In the genomic region with DNA sequence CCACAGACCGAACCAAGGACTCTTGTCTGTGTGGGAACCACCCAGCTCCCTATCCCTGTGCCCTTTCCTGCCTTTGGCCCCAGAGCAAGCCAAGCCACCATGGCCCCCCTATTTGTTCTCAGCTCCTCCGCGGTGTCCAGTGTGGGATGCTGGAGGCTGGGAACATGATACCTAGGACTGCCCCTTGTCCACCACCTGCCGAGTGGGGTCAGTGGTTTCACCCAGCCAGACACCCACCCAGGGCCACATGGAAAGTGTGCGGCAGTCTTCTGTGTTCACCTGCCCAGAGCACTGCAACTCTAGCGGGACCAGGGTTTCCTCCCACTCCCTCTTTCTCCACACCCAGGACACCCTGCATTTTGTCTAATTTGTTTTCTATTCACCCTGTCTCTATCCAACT, we compare ENCODE assay signal across 21 mouse cellular contexts.
DNase-seq lines count a peak whose midpoint lies in the region; ATAC-seq lines count a peak whose summit lies in the region.
"Had no signal": no experiment of that assay in that cellular context is flagged by ENCODE, and none has a peak within 500 bp of the region (broad histone marks: within the 10 kb centered on the region; RNA-seq: fewer than 3 reads in every experiment).

No protein-coding gene starts in this region.

- no peaks in the 10 kb centered on the region for H3K9me3 ChIP-seq in forebrain, embryonic 11.5 days (ENCODE audit: control insufficient read depth, low read length)
- no peaks in the 10 kb centered on the region for H3K9me3 ChIP-seq in forebrain, embryonic 14.5 days (replicated peaks; ENCODE audit: control insufficient read depth, low read length)
- no peaks in the 10 kb centered on the region for H3K9me3 ChIP-seq in kidney, embryonic 15.5 days (replicated peaks)
- no peaks in the 10 kb centered on the region for H3K9me3 ChIP-seq in kidney, embryonic 14.5 days (ENCODE audit: control insufficient read depth, low read length)
- H3K9me3 ChIP-seq in midbrain, embryonic 11.5 days (ENCODE audit: control insufficient read depth, low read length), result no peaks in the 10 kb centered on the region
- H3K9me3 ChIP-seq in midbrain, embryonic 13.5 days, result no peaks in the 10 kb centered on the region
- H3K9me3 ChIP-seq: embryonic facial prominence, embryonic 12.5 days; embryonic facial prominence, embryonic 15.5 days; forebrain, embryonic 10.5 days; forebrain, embryonic 13.5 days had no signal

- peak; percentile 37; the same call in 1 of the 2 replicates for ATAC-seq in forebrain, embryonic 11.5 days (replicated peaks; ENCODE audit: low FRiP score)
- ATAC-seq in forebrain, embryonic 14.5 days, result no peak
- peak; percentile 25; the same call in 1 of the 2 replicates for ATAC-seq in kidney, embryonic 15.5 days (replicated peaks; ENCODE audit: low FRiP score)
- ATAC-seq in kidney, embryonic 14.5 days (ENCODE audit: low FRiP score, low TSS enrichment), result no peak
- ATAC-seq in midbrain, embryonic 11.5 days (ENCODE audit: low FRiP score), result peak; percentile 59; the same call in 1 of the 2 replicates
- no peak for ATAC-seq in midbrain, embryonic 13.5 days
- ATAC-seq: forebrain, embryonic 13.5 days; forebrain, embryonic 16.5 days had no signal

- no peak for DNase-seq in forebrain, embryonic 11.5 days (ENCODE audit: low spot score)
- DNase-seq in forebrain, embryonic 14.5 days (ENCODE audit: low spot score), result no peak
- no peak for DNase-seq in midbrain, embryonic 11.5 days (ENCODE audit: low spot score, missing footprints)
- DNase-seq: adrenal gland, adult 2 months; adrenal gland, postnatal 10 days; adrenal gland, postnatal 25 days; cerebellum, adult 11 months; cerebellum, adult 18-20 months; cerebellum, adult 8-10 months; cerebellum, adult 9-11 months; cerebellum, postnatal 36 days; embryo, embryonic 11 days had no signal

- no peak overlapping the region for H3K4me3 ChIP-seq in forebrain, embryonic 11.5 days (ENCODE audit: low read depth, low read length)
- no peak overlapping the region for H3K4me3 ChIP-seq in forebrain, embryonic 14.5 days (ENCODE audit: low read depth, low read length)
- no peak overlapping the region for H3K4me3 ChIP-seq in kidney, embryonic 15.5 days (replicated peaks)
- H3K4me3 ChIP-seq in kidney, embryonic 14.5 days (ENCODE audit: low read length), result no peak overlapping the region
- no peak overlapping the region for H3K4me3 ChIP-seq in midbrain, embryonic 11.5 days (ENCODE audit: low read depth, low read length)
- no peak overlapping the region for H3K4me3 ChIP-seq in midbrain, embryonic 13.5 days (replicated peaks)
- H3K4me3 ChIP-seq: embryonic facial prominence, embryonic 12.5 days; embryonic facial prominence, embryonic 15.5 days; erythroblast, embryonic 14.5 days; forebrain, embryonic 10.5 days; forebrain, embryonic 13.5 days had no signal

- no peaks in the 10 kb centered on the region for H3K4me1 ChIP-seq in forebrain, embryonic 11.5 days (replicated peaks; ENCODE audit: control insufficient read depth, insufficient read depth, low read length)
- no peaks in the 10 kb centered on the region for H3K4me1 ChIP-seq in forebrain, embryonic 14.5 days (ENCODE audit: control insufficient read depth, insufficient read depth, low read length)
- no peaks in the 10 kb centered on the region for H3K4me1 ChIP-seq in kidney, embryonic 15.5 days
- H3K4me1 ChIP-seq in kidney, embryonic 14.5 days (ENCODE audit: control insufficient read depth, insufficient read depth, low read length), result no peaks in the 10 kb centered on the region
- H3K4me1 ChIP-seq in midbrain, embryonic 11.5 days (ENCODE audit: control insufficient read depth, insufficient read depth, low read length), result no peaks in the 10 kb centered on the region
- H3K4me1 ChIP-seq in midbrain, embryonic 13.5 days (replicated peaks), result no peaks in the 10 kb centered on the region
- H3K4me1 ChIP-seq: embryonic facial prominence, embryonic 12.5 days; embryonic facial prominence, embryonic 15.5 days; forebrain, embryonic 10.5 days; forebrain, embryonic 13.5 days had no signal

- no peaks in the 10 kb centered on the region for H3K27me3 ChIP-seq in forebrain, embryonic 11.5 days (ENCODE audit: control insufficient read depth, insufficient read depth, low read length)
- H3K27me3 ChIP-seq in forebrain, embryonic 14.5 days (replicated peaks; ENCODE audit: control insufficient read depth, insufficient read depth, low read length), result no peaks in the 10 kb centered on the region
- no peaks in the 10 kb centered on the region for H3K27me3 ChIP-seq in kidney, embryonic 15.5 days
- H3K27me3 ChIP-seq in kidney, embryonic 14.5 days (ENCODE audit: control insufficient read depth, insufficient read depth, low read length), result no peaks in the 10 kb centered on the region
- no peaks in the 10 kb centered on the region for H3K27me3 ChIP-seq in midbrain, embryonic 11.5 days (ENCODE audit: control insufficient read depth, insufficient read depth, low read length)
- no peaks in the 10 kb centered on the region for H3K27me3 ChIP-seq in midbrain, embryonic 13.5 days
- H3K27me3 ChIP-seq: embryonic facial prominence, embryonic 12.5 days; embryonic facial prominence, embryonic 15.5 days; forebrain, embryonic 13.5 days had no signal

- H3K27ac ChIP-seq in forebrain, embryonic 11.5 days (ENCODE audit: low read depth, low read length), result no peak overlapping the region
- no peak overlapping the region for H3K27ac ChIP-seq in forebrain, embryonic 14.5 days (ENCODE audit: low read depth, low read length)
- no peak overlapping the region for H3K27ac ChIP-seq in kidney, embryonic 15.5 days
- H3K27ac ChIP-seq in kidney, embryonic 14.5 days (ENCODE audit: low read depth, low read length), result no peak overlapping the region
- no peak overlapping the region for H3K27ac ChIP-seq in midbrain, embryonic 11.5 days (ENCODE audit: low read depth, low read length)
- H3K27ac ChIP-seq in midbrain, embryonic 13.5 days, result no peak overlapping the region
- H3K27ac ChIP-seq: embryonic facial prominence, embryonic 12.5 days; embryonic facial prominence, embryonic 15.5 days; forebrain, embryonic 10.5 days; forebrain, embryonic 13.5 days had no signal

- 98% methylated on average over 6 of the region's 6 CpGs for WGBS in forebrain, embryonic 11.5 days
- WGBS in forebrain, embryonic 14.5 days, result 94% methylated on average over 6 of the region's 6 CpGs
- whole genome bisulfite sequencing in kidney, embryonic 15.5 days, result 77% methylated on average over 6 of the region's 6 CpGs
- WGBS in kidney, embryonic 14.5 days, result 77% methylated on average over 6 of the region's 6 CpGs
- WGBS in midbrain, embryonic 11.5 days, result 87% methylated on average over 6 of the region's 6 CpGs
- 92% methylated on average over 6 of the region's 6 CpGs for whole genome bisulfite sequencing in midbrain, embryonic 13.5 days

- H3K9ac ChIP-seq in forebrain, embryonic 11.5 days (ENCODE audit: low read length), result no peak overlapping the region
- H3K9ac ChIP-seq in forebrain, embryonic 14.5 days (ENCODE audit: low read length), result no peak overlapping the region
- no peak overlapping the region for H3K9ac ChIP-seq in kidney, embryonic 15.5 days
- H3K9ac ChIP-seq in kidney, embryonic 14.5 days (ENCODE audit: low read depth, low read length), result no peak overlapping the region
- no peak overlapping the region for H3K9ac ChIP-seq in midbrain, embryonic 11.5 days (ENCODE audit: low read length)
- no peak overlapping the region for H3K9ac ChIP-seq in midbrain, embryonic 13.5 days (replicated peaks)
- H3K9ac ChIP-seq: embryonic facial prominence, embryonic 12.5 days; embryonic facial prominence, embryonic 15.5 days; forebrain, embryonic 13.5 days had no signal

- H3K4me2 ChIP-seq in forebrain, embryonic 11.5 days (ENCODE audit: low read depth, low read length, severe bottlenecking), result no peak overlapping the region
- no peak overlapping the region for H3K4me2 ChIP-seq in forebrain, embryonic 14.5 days (ENCODE audit: low read length)
- H3K4me2 ChIP-seq in kidney, embryonic 15.5 days, result no peak overlapping the region
- no peak overlapping the region for H3K4me2 ChIP-seq in kidney, embryonic 14.5 days (replicated peaks; ENCODE audit: low read depth, low read length)
- no peak overlapping the region for H3K4me2 ChIP-seq in midbrain, embryonic 11.5 days
- no peak overlapping the region for H3K4me2 ChIP-seq in midbrain, embryonic 13.5 days (replicated peaks)
- H3K4me2 ChIP-seq: embryonic facial prominence, embryonic 12.5 days; embryonic facial prominence, embryonic 15.5 days; forebrain, embryonic 13.5 days had no signal

- no peaks in the 10 kb centered on the region for H3K36me3 ChIP-seq in forebrain, embryonic 11.5 days (ENCODE audit: control insufficient read depth, insufficient read depth, low read length)
- H3K36me3 ChIP-seq in forebrain, embryonic 14.5 days (ENCODE audit: control insufficient read depth, insufficient read depth, low read length), result no peaks in the 10 kb centered on the region
- H3K36me3 ChIP-seq in kidney, embryonic 15.5 days, result no peaks in the 10 kb centered on the region
- no peaks in the 10 kb centered on the region for H3K36me3 ChIP-seq in kidney, embryonic 14.5 days (ENCODE audit: control insufficient read depth, insufficient read depth, low read length)
- no peaks in the 10 kb centered on the region for H3K36me3 ChIP-seq in midbrain, embryonic 11.5 days (ENCODE audit: control insufficient read depth, insufficient read depth, low read length)
- no peaks in the 10 kb centered on the region for H3K36me3 ChIP-seq in midbrain, embryonic 13.5 days
- H3K36me3 ChIP-seq: embryonic facial prominence, embryonic 12.5 days; embryonic facial prominence, embryonic 15.5 days; forebrain, embryonic 10.5 days had no signal

Comparison
In these comparisons a context has a peak if more than half of its experiments do, and no peak if none do; other contexts are left out.
1. ATAC-seq: peak in forebrain, embryonic 11.5 days (single experiment), kidney, embryonic 15.5 days (single experiment) and midbrain, embryonic 11.5 days (single experiment); none in forebrain, embryonic 14.5 days (single experiment), kidney, embryonic 14.5 days (single experiment) and midbrain, embryonic 13.5 days (single experiment).